Mouse (Mus musculus) megakaryocyte progenitor cell, adult 5-6 weeks (primary cell): ENCODE results near the gene Polr2e. TPM values are rescaled to one million over a fixed set of nuclear protein-coding genes. Genes with fewer than 3 reads are reported as not detected.
A peak's percentile ranks its signal among the peaks of the same experiment; 100 is the strongest.

ENCODE experiments used
- ATAC-seq: replicated peaks from 2 replicates; pipeline ENCODE4 v1.8.0; 2016; ENCODE audit warnings: mild to moderate bottlenecking, moderate TSS enrichment, inconsistent platforms; ENCODE audit not compliant: poor library complexity
- total RNA-seq, 2 experiments: library from RNA; stranded (forward) in 1 of 2; stranded (reverse) in 1 of 2; fragments of 157-497, 149-512 nt in 1 of 2; fragments of 200-1000 nt in 1 of 2; gene quantifications; 2 replicates each; pipeline versions ENCODE4 v1.2.3 to v1.2.4; 2015 to 2017

The Polr2e gene
- 93.3 and 99.5 TPM in 2 replicates for total RNA-seq (2015)
- 74.3 and 89.9 TPM in 2 replicates for total RNA-seq (2017)

- peak; percentile 95 for ATAC-seq
These were observed at the start of gene Polr2e for GRCm38 (mm10) chr10:80039559-80039979. Gene Polr2e, minus strand, starts transcription at chr10:80039795.

GRCm38 (mm10) chr10:80089146-80089545 lies 49.6 kb upstream of the Polr2e start:
- no peak for ATAC-seq

GRCm38 (mm10) chr10:80087483-80087882 lies 47.9 kb upstream of the Polr2e start:
- ATAC-seq, result peak; percentile 42

GRCm38 (mm10) chr10:80086847-80087246 lies 47.3 kb upstream of the Polr2e start:
- peak; percentile 87 for ATAC-seq

DNA sequence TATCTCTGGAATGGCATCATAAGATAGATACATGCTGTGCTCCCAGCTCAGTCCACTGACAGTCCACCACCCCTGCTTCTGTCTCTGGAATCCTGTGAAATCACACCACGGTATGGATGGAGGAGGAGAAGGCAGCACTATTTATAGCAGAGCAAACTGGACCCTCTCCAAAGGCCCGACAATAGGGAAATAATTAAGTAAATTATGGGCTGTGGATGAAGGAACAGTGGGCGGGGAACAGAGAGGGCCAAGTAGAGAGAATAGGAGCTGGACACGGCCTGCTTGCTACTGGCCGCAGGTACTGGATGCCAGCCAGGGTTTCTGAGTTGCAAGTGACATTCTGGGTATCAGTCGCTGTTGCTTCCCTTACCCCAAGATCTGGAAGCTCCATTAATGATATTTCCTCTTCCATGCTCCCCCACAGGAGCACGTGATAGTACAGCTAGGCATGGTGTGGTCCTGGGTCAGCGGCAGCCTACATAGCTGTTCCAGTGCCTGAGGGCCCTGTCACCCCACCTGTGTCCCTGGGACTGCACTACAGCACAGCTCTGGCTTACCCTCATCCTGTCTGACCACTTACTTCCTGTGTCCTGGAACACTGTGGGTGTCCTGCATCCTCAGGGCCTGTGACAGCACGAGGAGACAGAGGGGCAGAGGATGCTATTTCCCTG lies 45.4 kb upstream of the Polr2e start:
- ATAC-seq, result no peak

GRCm38 (mm10) chr10:80081075-80081474 lies 41.5 kb upstream of the Polr2e start:
- peak; percentile 92 for ATAC-seq

- peak; percentile 43 for ATAC-seq
These were observed 40.9 kb upstream of the Polr2e start for GRCm38 (mm10) chr10:80080396-80081070.

GRCm38 (mm10) chr10:80078366-80078765 lies 38.8 kb upstream of the Polr2e start:
- no peak for ATAC-seq

DNA sequence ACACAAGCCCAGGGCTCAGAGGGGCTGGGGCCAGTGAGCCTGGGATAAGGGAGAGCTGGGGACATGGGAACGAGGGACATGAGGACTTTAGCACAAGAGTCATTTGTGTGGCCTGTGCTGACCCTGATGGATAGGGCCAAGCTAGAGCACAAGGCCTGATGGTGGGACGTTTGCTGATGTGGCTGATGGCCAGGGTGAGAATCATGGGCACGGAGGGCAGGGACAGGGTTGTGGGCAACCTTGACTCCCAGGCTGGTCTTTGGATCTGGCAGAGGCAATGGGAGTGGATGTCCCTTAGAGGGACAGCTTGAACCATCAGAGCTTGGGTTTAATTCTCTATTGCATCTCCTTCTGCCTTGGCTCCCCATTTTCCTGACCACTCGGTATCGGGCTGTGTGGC lies 37.7 kb upstream of the Polr2e start:
- ATAC-seq, result no peak

- ATAC-seq, result no peak
These were observed 36.8 kb upstream of the Polr2e start for GRCm38 (mm10) chr10:80076386-80076785.

GRCm38 (mm10) chr10:80075924-80076323 lies 36.3 kb upstream of the Polr2e start:
- ATAC-seq, result no peak

GRCm38 (mm10) chr10:80074813-80075601 lies 35.4 kb upstream of the Polr2e start:
- ATAC-seq, result peak; percentile 85

- no peak for ATAC-seq
These were observed 33.3 kb upstream of the Polr2e start for GRCm38 (mm10) chr10:80072623-80073489.

DNA sequence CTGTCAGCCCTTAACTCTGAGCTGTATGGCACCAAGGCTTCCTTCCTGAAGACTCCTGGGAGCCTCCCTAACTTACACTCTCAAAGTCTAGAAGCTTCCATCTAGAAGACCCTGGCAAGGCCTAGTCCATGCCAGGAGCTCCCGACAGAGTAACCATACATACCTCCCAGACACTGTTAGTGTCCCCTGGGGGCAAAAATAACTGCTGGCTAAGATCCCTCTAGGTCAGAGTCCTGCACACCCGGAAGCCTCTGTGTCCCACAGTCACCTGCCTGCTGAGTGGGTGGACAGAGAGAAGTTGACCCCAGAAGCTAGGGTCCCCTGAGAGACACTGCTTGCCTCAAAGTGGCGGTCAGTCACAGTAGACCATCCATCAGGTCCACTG lies 31.9 kb upstream of the Polr2e start:
- no peak for ATAC-seq

- ATAC-seq, result peak; percentile 66
These were observed 31.4 kb upstream of the Polr2e start for GRCm38 (mm10) chr10:80070837-80071515.

DNA sequence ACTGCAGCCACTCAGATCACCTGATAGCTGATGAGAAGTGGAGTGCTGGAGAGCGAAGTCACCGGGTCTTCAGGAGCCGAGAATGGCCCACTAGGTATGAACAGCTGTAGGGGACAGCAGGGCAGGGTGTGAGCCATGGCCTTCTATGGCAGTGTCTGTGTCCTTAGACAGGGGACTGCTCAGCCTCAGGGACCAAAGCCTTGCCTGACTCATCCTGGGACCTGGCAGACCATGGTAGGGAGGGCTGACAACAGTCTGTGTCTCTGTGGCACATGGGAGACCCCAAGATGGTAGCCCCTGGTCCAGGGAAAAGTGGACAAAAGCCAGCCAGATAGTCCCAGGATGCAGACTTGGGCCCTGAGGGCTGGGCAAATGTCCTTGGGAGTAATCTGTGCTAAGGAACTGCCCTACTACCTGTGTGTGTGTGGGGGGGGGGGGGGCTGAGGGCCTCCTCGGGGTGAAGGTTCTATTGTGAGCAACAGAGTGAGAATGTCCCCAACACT lies 30.4 kb upstream of the Polr2e start:
- no peak for ATAC-seq

GRCm38 (mm10) chr10:80069251-80069650 lies 29.7 kb upstream of the Polr2e start:
- ATAC-seq, result no peak

DNA sequence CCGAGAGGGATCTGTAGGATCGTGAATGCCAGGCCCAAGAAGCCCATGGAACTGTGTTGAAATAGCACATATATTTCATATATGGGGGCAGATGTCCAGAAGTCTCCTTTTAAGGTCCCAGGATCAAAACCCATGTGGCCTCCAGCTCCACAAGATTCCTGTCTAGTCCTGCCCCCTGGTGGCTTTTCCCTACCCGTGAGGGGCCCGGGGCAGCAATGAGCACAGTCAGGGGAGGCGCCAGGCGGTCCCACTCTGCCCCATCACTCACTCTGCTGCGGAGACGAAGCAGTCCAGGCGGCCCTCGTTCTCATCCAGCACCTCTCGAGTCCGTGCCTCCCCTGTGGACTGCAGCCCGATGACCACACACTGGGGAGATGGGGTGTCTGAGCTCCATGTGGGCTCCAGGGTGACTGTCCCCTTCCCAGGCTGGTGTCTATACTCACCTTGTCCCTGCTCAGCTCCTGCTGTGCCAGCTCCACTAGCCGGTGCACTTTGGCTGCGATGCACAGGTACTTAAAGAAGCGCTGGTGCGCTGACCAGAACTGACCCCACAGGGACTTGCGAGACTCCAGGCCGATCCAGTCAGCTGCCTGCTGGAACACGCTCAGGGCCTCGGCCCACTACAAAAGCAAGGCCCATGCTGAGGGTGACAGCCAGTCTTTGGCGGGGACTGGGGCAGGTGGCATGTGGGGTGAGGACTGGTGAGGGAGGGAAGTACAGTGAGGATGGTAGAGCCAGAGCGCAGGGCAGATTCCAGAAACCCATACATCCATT lies 24.5 kb upstream of the Polr2e start:
- peak; percentile 26; the same call in 1 of the 2 replicates for ATAC-seq

DNA sequence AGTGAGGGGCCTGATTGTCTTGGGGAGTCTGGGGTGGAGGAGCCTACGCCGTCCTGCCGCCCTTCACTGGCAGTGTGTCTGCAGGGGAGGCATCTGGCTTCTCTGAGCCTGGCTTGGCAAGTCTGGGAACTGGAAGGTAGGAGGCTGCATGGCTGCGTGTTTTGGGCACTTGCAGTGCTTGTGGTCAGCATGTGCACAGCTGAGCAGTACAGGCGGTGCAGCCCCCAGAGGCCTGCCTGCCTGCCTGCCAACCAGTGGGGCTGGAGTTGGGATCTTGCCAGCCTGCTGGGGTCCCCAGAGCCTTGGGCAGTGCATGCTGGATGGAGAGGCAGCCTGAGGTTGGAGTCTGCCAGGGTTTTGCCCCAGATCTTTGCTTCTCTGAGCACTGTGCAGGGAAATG lies 23.5 kb upstream of the Polr2e start:
- ATAC-seq, result no peak
